Mouse (Mus musculus): ENCODE results near the gene Mtcl1. TPM values are rescaled to one million over a fixed set of nuclear protein-coding genes. Genes with fewer than 3 reads are reported as not detected.

The Mtcl1 gene
- polyA plus RNA-seq, 1 experiment = 91.0 TPM

- no peak overlapping the region for H3K27ac ChIP-seq (ENCODE audit: insufficient read depth, low read length)
- H3K9ac ChIP-seq (ENCODE audit: low read depth, poor library complexity, severe bottlenecking) = no peak overlapping the region
- peaks cover 12% of the 10 kb centered on the region for H3K4me1 ChIP-seq (ENCODE audit: control insufficient read depth, insufficient read depth, low read length)
- peaks cover 23% of the 10 kb centered on the region for H3K36me3 ChIP-seq (ENCODE audit: control insufficient read depth, insufficient read depth, low read length, poor library complexity, severe bottlenecking)
- H3K27me3 ChIP-seq (ENCODE audit: control insufficient read depth, insufficient read depth, low read length, poor library complexity, severe bottlenecking) = no peaks in the 10 kb centered on the region
- no peaks in the 10 kb centered on the region for H3K9me3 ChIP-seq (replicated peaks; ENCODE audit: control insufficient read depth, insufficient read depth, low read length, poor library complexity, severe bottlenecking)
- no peak overlapping the region for H3K4me3 ChIP-seq (ENCODE audit: low read depth, low read length)
- no peak for TF ChIP-seq CTCF (IDR thresholded peaks at IDR 0.05; ENCODE audit: low read depth, low read length)
- no peak for TF ChIP-seq POLR2A (IDR thresholded peaks at IDR 0.05; ENCODE audit: insufficient read depth, low read length)
- TF ChIP-seq EP300 (IDR thresholded peaks at IDR 0.05; ENCODE audit: insufficient read depth, low read depth, low read length) = no peak
Measured at GRCm38 (mm10) chr17:66410884-66411426, 38.6 kb downstream of the Mtcl1 start.

GRCm38 (mm10) chr17:66409070-66409605, 40.4 kb downstream of the Mtcl1 start:
- H3K9me3 ChIP-seq (replicated peaks; ENCODE audit: control insufficient read depth, insufficient read depth, low read length, poor library complexity, severe bottlenecking) = no peaks in the 10 kb centered on the region
- H3K4me1 ChIP-seq (ENCODE audit: control insufficient read depth, insufficient read depth, low read length) = peaks cover 15% of the 10 kb centered on the region
- no peak overlapping the region for H3K9ac ChIP-seq (ENCODE audit: low read depth, poor library complexity, severe bottlenecking)
- H3K27ac ChIP-seq (ENCODE audit: insufficient read depth, low read length) = no peak overlapping the region
- no peak for TF ChIP-seq POLR2A (IDR thresholded peaks at IDR 0.05; ENCODE audit: insufficient read depth, low read length)
- no peak for TF ChIP-seq CTCF (IDR thresholded peaks at IDR 0.05; ENCODE audit: low read depth, low read length)
- no peak for TF ChIP-seq EP300 (IDR thresholded peaks at IDR 0.05; ENCODE audit: insufficient read depth, low read depth, low read length)
- no peak overlapping the region for H3K4me3 ChIP-seq (ENCODE audit: low read depth, low read length)
- peaks cover 22% of the 10 kb centered on the region for H3K36me3 ChIP-seq (ENCODE audit: control insufficient read depth, insufficient read depth, low read length, poor library complexity, severe bottlenecking)
- H3K27me3 ChIP-seq (ENCODE audit: control insufficient read depth, insufficient read depth, low read length, poor library complexity, severe bottlenecking) = no peaks in the 10 kb centered on the region

- H3K9me3 ChIP-seq (replicated peaks; ENCODE audit: control insufficient read depth, insufficient read depth, low read length, poor library complexity, severe bottlenecking) = no peaks in the 10 kb centered on the region
- no peak overlapping the region for H3K27ac ChIP-seq (ENCODE audit: insufficient read depth, low read length)
- no peaks in the 10 kb centered on the region for H3K27me3 ChIP-seq (ENCODE audit: control insufficient read depth, insufficient read depth, low read length, poor library complexity, severe bottlenecking)
- peaks cover 12% of the 10 kb centered on the region for H3K4me1 ChIP-seq (ENCODE audit: control insufficient read depth, insufficient read depth, low read length)
- TF ChIP-seq EP300 (IDR thresholded peaks at IDR 0.05; ENCODE audit: insufficient read depth, low read depth, low read length) (no peak), CTCF (IDR thresholded peaks at IDR 0.05; ENCODE audit: low read depth, low read length) (no peak), POLR2A (IDR thresholded peaks at IDR 0.05; ENCODE audit: insufficient read depth, low read length) (no peak)
- no peak overlapping the region for H3K9ac ChIP-seq (ENCODE audit: low read depth, poor library complexity, severe bottlenecking)
- peaks cover 22% of the 10 kb centered on the region for H3K36me3 ChIP-seq (ENCODE audit: control insufficient read depth, insufficient read depth, low read length, poor library complexity, severe bottlenecking)
- H3K4me3 ChIP-seq (ENCODE audit: low read depth, low read length) = no peak overlapping the region
Measured at GRCm38 (mm10) chr17:66408400-66408799, 41.1 kb downstream of the Mtcl1 start.

- peaks cover 12% of the 10 kb centered on the region for H3K4me1 ChIP-seq (ENCODE audit: control insufficient read depth, insufficient read depth, low read length)
- TF ChIP-seq EP300 (IDR thresholded peaks at IDR 0.05; ENCODE audit: insufficient read depth, low read depth, low read length) (no peak), CTCF (IDR thresholded peaks at IDR 0.05; ENCODE audit: low read depth, low read length) (no peak)
- H3K36me3 ChIP-seq (ENCODE audit: control insufficient read depth, insufficient read depth, low read length, poor library complexity, severe bottlenecking) = peaks cover 22% of the 10 kb centered on the region
- no peaks in the 10 kb centered on the region for H3K27me3 ChIP-seq (ENCODE audit: control insufficient read depth, insufficient read depth, low read length, poor library complexity, severe bottlenecking)
- no peak overlapping the region for H3K9ac ChIP-seq (ENCODE audit: low read depth, poor library complexity, severe bottlenecking)
- H3K4me3 ChIP-seq (ENCODE audit: low read depth, low read length) = no peak overlapping the region
- no peak overlapping the region for H3K27ac ChIP-seq (ENCODE audit: insufficient read depth, low read length)
- H3K9me3 ChIP-seq (replicated peaks; ENCODE audit: control insufficient read depth, insufficient read depth, low read length, poor library complexity, severe bottlenecking) = no peaks in the 10 kb centered on the region
Measured at GRCm38 (mm10) chr17:66407833-66408232, 41.7 kb downstream of the Mtcl1 start.

- Histone ChIP-seq H3K27ac (ENCODE audit: insufficient read depth, low read length) (peak overlapping the region; percentile 54; the same call in 1 of the 2 replicates), H3K4me1 (ENCODE audit: control insufficient read depth, insufficient read depth, low read length) (peaks cover 6% of the 10 kb centered on the region), H3K9me3 (replicated peaks; ENCODE audit: control insufficient read depth, insufficient read depth, low read length, poor library complexity, severe bottlenecking) (no peaks in the 10 kb centered on the region), H3K27me3 (ENCODE audit: control insufficient read depth, insufficient read depth, low read length, poor library complexity, severe bottlenecking) (no peaks in the 10 kb centered on the region), H3K9ac (ENCODE audit: low read depth, poor library complexity, severe bottlenecking) (no peak overlapping the region), H3K4me3 (ENCODE audit: low read depth, low read length) (no peak overlapping the region), H3K36me3 (ENCODE audit: control insufficient read depth, insufficient read depth, low read length, poor library complexity, severe bottlenecking) (peaks cover 28% of the 10 kb centered on the region)
- TF ChIP-seq CTCF (IDR thresholded peaks at IDR 0.05; ENCODE audit: low read depth, low read length) = no peak
- TF ChIP-seq POLR2A (IDR thresholded peaks at IDR 0.05; ENCODE audit: insufficient read depth, low read length) = no peak
- TF ChIP-seq EP300 (IDR thresholded peaks at IDR 0.05; ENCODE audit: insufficient read depth, low read depth, low read length) = no peak
Measured at GRCm38 (mm10) chr17:66405601-66406000, 43.9 kb downstream of the Mtcl1 start.

- Histone ChIP-seq H3K4me1 (ENCODE audit: control insufficient read depth, insufficient read depth, low read length) (peaks cover 6% of the 10 kb centered on the region), H3K9me3 (replicated peaks; ENCODE audit: control insufficient read depth, insufficient read depth, low read length, poor library complexity, severe bottlenecking) (no peaks in the 10 kb centered on the region), H3K9ac (ENCODE audit: low read depth, poor library complexity, severe bottlenecking) (no peak overlapping the region), H3K27me3 (ENCODE audit: control insufficient read depth, insufficient read depth, low read length, poor library complexity, severe bottlenecking) (no peaks in the 10 kb centered on the region), H3K27ac (ENCODE audit: insufficient read depth, low read length) (peak overlapping the region; percentile 54; the same call in 1 of the 2 replicates), H3K36me3 (ENCODE audit: control insufficient read depth, insufficient read depth, low read length, poor library complexity, severe bottlenecking) (peaks cover 22% of the 10 kb centered on the region), H3K4me3 (ENCODE audit: low read depth, low read length) (no peak overlapping the region)
- TF ChIP-seq EP300 (IDR thresholded peaks at IDR 0.05; ENCODE audit: insufficient read depth, low read depth, low read length) (no peak), CTCF (IDR thresholded peaks at IDR 0.05; ENCODE audit: low read depth, low read length) (no peak), POLR2A (IDR thresholded peaks at IDR 0.05; ENCODE audit: insufficient read depth, low read length) (no peak)
Measured at GRCm38 (mm10) chr17:66404883-66405590, 44.5 kb downstream of the Mtcl1 start.

Measured in ES-Bruce4 (cell line).